Mouse (Mus musculus): Measurements from ENCODE around the gene Gm49395. TPM values are rescaled to one million over a fixed set of nuclear protein-coding genes. Genes with fewer than 3 reads are reported as not detected.

Gm49395 gene
- total and polyA plus RNA-seq, 2 experiments from 2014 or later: 3.4 TPM; not detected in 1

GRCm38 (mm10) chr13:115002155-115002554 lies 99.6 kb downstream of the Gm49395 start:
- TF ChIP-seq CTCF (IDR thresholded peaks at IDR 0.05): no peak
- no peak for DNase-seq (ENCODE audit: low spot score)
- WGBS: 88% methylated on average over 5 of the region's 5 CpGs

GRCm38 (mm10) chr13:114999582-114999981 lies 102.1 kb downstream of the Gm49395 start:
- DNase-seq (ENCODE audit: low spot score) (no peak), ATAC-seq (ENCODE audit: low FRiP score) (no peak)
- Histone ChIP-seq H3K27me3 (ENCODE audit: insufficient read depth, low read length) (no peaks in the 10 kb centered on the region), H3K36me3 (ENCODE audit: insufficient read depth, low read length) (no peaks in the 10 kb centered on the region), H3K9ac (replicated peaks; ENCODE audit: low read length, poor library complexity, severe bottlenecking) (no peak overlapping the region), H3K27ac (ENCODE audit: low read depth, low read length) (no peak overlapping the region), H3K9me3 (ENCODE audit: low read length) (no peaks in the 10 kb centered on the region), H3K4me3 (ENCODE audit: low read depth, low read length) (no peak overlapping the region), H3K4me1 (ENCODE audit: insufficient read depth, low read length) (no peaks in the 10 kb centered on the region), H3K4me2 (ENCODE audit: low read depth, low read length, poor library complexity, severe bottlenecking) (no peak overlapping the region)
- 93% methylated on average over 4 of the region's 4 CpGs for WGBS
- TF ChIP-seq CTCF (IDR thresholded peaks at IDR 0.05): no peak

More at GRCm38 (mm10) chr13:115002155-115002554, 99.6 kb downstream of the Gm49395 start:
- no peak overlapping the region for H3K27ac ChIP-seq (ENCODE audit: low read depth, low read length)
- no peaks in the 10 kb centered on the region for H3K9me3 ChIP-seq (ENCODE audit: low read length)
- ATAC-seq (ENCODE audit: low FRiP score): no peak
- H3K4me1 ChIP-seq (ENCODE audit: insufficient read depth, low read length): no peaks in the 10 kb centered on the region
- H3K4me2 ChIP-seq (ENCODE audit: low read depth, low read length, poor library complexity, severe bottlenecking): no peak overlapping the region
- no peaks in the 10 kb centered on the region for H3K27me3 ChIP-seq (ENCODE audit: insufficient read depth, low read length)
- no peak overlapping the region for H3K4me3 ChIP-seq (ENCODE audit: low read depth, low read length)
- H3K9ac ChIP-seq (replicated peaks; ENCODE audit: low read length, poor library complexity, severe bottlenecking): no peak overlapping the region
- no peaks in the 10 kb centered on the region for H3K36me3 ChIP-seq (ENCODE audit: insufficient read depth, low read length)

GRCm38 (mm10) chr13:114998100-114998499 lies 103.6 kb downstream of the Gm49395 start:
- WGBS: 96% methylated on average over 10 of the region's 10 CpGs
- no peak overlapping the region for H3K9ac ChIP-seq (replicated peaks; ENCODE audit: low read length, poor library complexity, severe bottlenecking)
- no peak overlapping the region for H3K4me2 ChIP-seq (ENCODE audit: low read depth, low read length, poor library complexity, severe bottlenecking)
- no peak overlapping the region for H3K27ac ChIP-seq (ENCODE audit: low read depth, low read length)
- H3K27me3 ChIP-seq (ENCODE audit: insufficient read depth, low read length): no peaks in the 10 kb centered on the region
- H3K4me1 ChIP-seq (ENCODE audit: insufficient read depth, low read length): no peaks in the 10 kb centered on the region
- H3K4me3 ChIP-seq (ENCODE audit: low read depth, low read length): no peak overlapping the region
- ATAC-seq (ENCODE audit: low FRiP score): no peak
- no peaks in the 10 kb centered on the region for H3K36me3 ChIP-seq (ENCODE audit: insufficient read depth, low read length)
- no peak for DNase-seq (ENCODE audit: low spot score)
- TF ChIP-seq CTCF (IDR thresholded peaks at IDR 0.05): no peak
- no peaks in the 10 kb centered on the region for H3K9me3 ChIP-seq (ENCODE audit: low read length)

- Histone ChIP-seq H3K4me1 (ENCODE audit: insufficient read depth, low read length) (peaks cover 3% of the 10 kb centered on the region; the same call in 1 of the 2 replicates), H3K4me2 (ENCODE audit: low read depth, low read length, poor library complexity, severe bottlenecking) (peak overlapping the region; percentile 20; the same call in 1 of the 2 replicates), H3K27me3 (ENCODE audit: insufficient read depth, low read length) (no peaks in the 10 kb centered on the region), H3K27ac (ENCODE audit: low read depth, low read length) (no peak overlapping the region), H3K9me3 (ENCODE audit: low read length) (no peaks in the 10 kb centered on the region), H3K36me3 (ENCODE audit: insufficient read depth, low read length) (no peaks in the 10 kb centered on the region), H3K9ac (replicated peaks; ENCODE audit: low read length, poor library complexity, severe bottlenecking) (no peak overlapping the region), H3K4me3 (ENCODE audit: low read depth, low read length) (no peak overlapping the region)
- ATAC-seq (ENCODE audit: low FRiP score) (peak; percentile 58), DNase-seq (ENCODE audit: low spot score) (peak; percentile 61)
- no peak for TF ChIP-seq CTCF (IDR thresholded peaks at IDR 0.05)
- 32% methylated on average over 14 of the region's 14 CpGs for WGBS
Measured at GRCm38 (mm10) chr13:114992260-114993014, 109.3 kb downstream of the Gm49395 start.

- Histone ChIP-seq H3K9me3 (ENCODE audit: low read length) (no peaks in the 10 kb centered on the region), H3K27ac (ENCODE audit: low read depth, low read length) (no peak overlapping the region), H3K9ac (replicated peaks; ENCODE audit: low read length, poor library complexity, severe bottlenecking) (no peak overlapping the region), H3K4me2 (ENCODE audit: low read depth, low read length, poor library complexity, severe bottlenecking) (no peak overlapping the region), H3K27me3 (ENCODE audit: insufficient read depth, low read length) (no peaks in the 10 kb centered on the region), H3K36me3 (ENCODE audit: insufficient read depth, low read length) (no peaks in the 10 kb centered on the region), H3K4me3 (ENCODE audit: low read depth, low read length) (no peak overlapping the region), H3K4me1 (ENCODE audit: insufficient read depth, low read length) (peaks cover 2% of the 10 kb centered on the region; the same call in 1 of the 2 replicates)
- WGBS: 70% methylated on average over 6 of the region's 6 CpGs
- DNase-seq (ENCODE audit: low spot score): no peak
- no peak for TF ChIP-seq CTCF (IDR thresholded peaks at IDR 0.05)
- no peak for ATAC-seq (ENCODE audit: low FRiP score)
Measured at GRCm38 (mm10) chr13:114987668-114988067, 114.1 kb downstream of the Gm49395 start.

- DNase-seq (ENCODE audit: low spot score): no peak
- H3K27me3 ChIP-seq (ENCODE audit: insufficient read depth, low read length): no peaks in the 10 kb centered on the region
- no peaks in the 10 kb centered on the region for H3K9me3 ChIP-seq (ENCODE audit: low read length)
- no peak overlapping the region for H3K4me2 ChIP-seq (ENCODE audit: low read depth, low read length, poor library complexity, severe bottlenecking)
- no peaks in the 10 kb centered on the region; the same call in 1 of the 2 replicates for H3K4me1 ChIP-seq (ENCODE audit: insufficient read depth, low read length)
- no peak for ATAC-seq (ENCODE audit: low FRiP score)
- H3K36me3 ChIP-seq (ENCODE audit: insufficient read depth, low read length): no peaks in the 10 kb centered on the region
- TF ChIP-seq CTCF (IDR thresholded peaks at IDR 0.05): peak; percentile 33
- no peak overlapping the region for H3K27ac ChIP-seq (ENCODE audit: low read depth, low read length)
- no peak overlapping the region for H3K9ac ChIP-seq (replicated peaks; ENCODE audit: low read length, poor library complexity, severe bottlenecking)
- WGBS: 72% methylated on average over 2 of the region's 2 CpGs
- no peak overlapping the region for H3K4me3 ChIP-seq (ENCODE audit: low read depth, low read length)
Measured at GRCm38 (mm10) chr13:114987161-114987560, 114.6 kb downstream of the Gm49395 start.

Other genes starting within 250 kb of the Gm49395 start
- gene Itga2, start 169.8 kb downstream of the Gm49395 start, total RNA-seq (2014; rRNA removed): 0.80 and 1.1 TPM in 2 replicates
- 0.31 and 0.39 TPM in 2 replicates for gene Itga2, start 169.8 kb downstream of the Gm49395 start, polyA plus RNA-seq (2015; fragmentation: Nextera tagmentation; extraction: Ambion mirVana)
- gene Pelo, start 11.7 kb downstream of the Gm49395 start, total RNA-seq (2014; rRNA removed): 5.7 and 14.1 TPM in 2 replicates
- 6.0 and 7.0 TPM in 2 replicates for gene Pelo, start 11.7 kb downstream of the Gm49395 start, polyA plus RNA-seq (2015; fragmentation: Nextera tagmentation; extraction: Ambion mirVana)
- gene Itga1, start within 50 bp of the Gm49395 start, total RNA-seq (2014; rRNA removed): 8.5 and 8.7 TPM in 2 replicates
- 3.0 and 3.6 TPM in 2 replicates for gene Itga1, start within 50 bp of the Gm49395 start, polyA plus RNA-seq (2015; fragmentation: Nextera tagmentation; extraction: Ambion mirVana)

All from midbrain, postnatal 0 days (tissue).